Mouse (Mus musculus): ENCODE results near the gene Rbm18. TPM values are rescaled to one million over a fixed set of nuclear protein-coding genes. Genes with fewer than 3 reads are reported as not detected.
"Not testable (repeated sequence)": the region's sequence is repeated elsewhere in the genome, so short reads cannot be mapped to it uniquely, and the experiment has no call there.

Gene Rbm18
- polyA plus RNA-seq (2014; fragmentation: Nextera tagmentation; extraction: Ambion mirVana), result 78.4 and 78.7 TPM in 2 replicates

- peak within 1 kb of the TSS; percentile 82 for H3K4me2 ChIP-seq (replicated peaks; ENCODE audit: low read depth, low read length)
- peaks cover 10% of the 10 kb centered on the region for H3K4me1 ChIP-seq (ENCODE audit: control insufficient read depth, insufficient read depth, low read length)
- peak within 1 kb of the TSS; percentile 85 for H3K27ac ChIP-seq (ENCODE audit: low read length)
- WGBS, result under 1% methylated on average over 47 of the region's 50 CpGs
- peak; percentile 96 for ATAC-seq (ENCODE audit: insufficient number of reproducible peaks, insufficient read depth, low FRiP score, low read depth)
- no peaks in the 10 kb centered on the region for H3K9me3 ChIP-seq (ENCODE audit: control insufficient read depth, low read depth, low read length)
- peak within 1 kb of the TSS; percentile 84 for H3K4me3 ChIP-seq (ENCODE audit: low read depth, low read length)
- peak within 1 kb of the TSS; percentile 78 for H3K9ac ChIP-seq (replicated peaks; ENCODE audit: low read depth, low read length)
- no peaks in the 10 kb centered on the region for H3K27me3 ChIP-seq (ENCODE audit: control insufficient read depth, insufficient read depth, low read length)
- peaks cover 28% of the 10 kb centered on the region; the same call in 1 of the 2 replicates for H3K36me3 ChIP-seq (ENCODE audit: control insufficient read depth, insufficient read depth, low read length)
These were observed at the start of gene Rbm18, which contains the start of gene Mrrf for GRCm38 (mm10) chr2:36136300-36136941. Gene Rbm18 (minus strand): TSS chr2:36136773. Gene Mrrf (plus strand): TSS chr2:36136389.

GRCm38 (mm10) chr2:36184876-36185275 is 48.3 kb upstream of the Rbm18 start:
- H3K4me2 ChIP-seq (replicated peaks; ENCODE audit: low read depth, low read length), result no peak overlapping the region
- peaks cover 3% of the 10 kb centered on the region; the same call in 1 of the 2 replicates for H3K36me3 ChIP-seq (ENCODE audit: control insufficient read depth, insufficient read depth, low read length)
- 27% methylated on average over 6 of the region's 6 CpGs for WGBS
- no peaks in the 10 kb centered on the region for H3K27me3 ChIP-seq (ENCODE audit: control insufficient read depth, insufficient read depth, low read length)
- peak overlapping the region; percentile 86 for H3K27ac ChIP-seq (ENCODE audit: low read length)
- H3K9ac ChIP-seq (replicated peaks; ENCODE audit: low read depth, low read length), result no peak overlapping the region
- H3K4me3 ChIP-seq (ENCODE audit: low read depth, low read length), result no peak overlapping the region
- H3K9me3 ChIP-seq (ENCODE audit: control insufficient read depth, low read depth, low read length), result no peaks in the 10 kb centered on the region
- peaks cover 3% of the 10 kb centered on the region; the same call in 1 of the 2 replicates for H3K4me1 ChIP-seq (ENCODE audit: control insufficient read depth, insufficient read depth, low read length)
- ATAC-seq (ENCODE audit: insufficient number of reproducible peaks, insufficient read depth, low FRiP score, low read depth), result no peak; the same call in 1 of the 2 replicates

- peak overlapping the region; percentile 86; the same call in 1 of the 2 replicates for H3K27ac ChIP-seq (ENCODE audit: low read length)
- H3K36me3 ChIP-seq (ENCODE audit: control insufficient read depth, insufficient read depth, low read length), result peaks cover 5% of the 10 kb centered on the region; the same call in 1 of the 2 replicates
- no peak overlapping the region for H3K4me2 ChIP-seq (replicated peaks; ENCODE audit: low read depth, low read length)
- no peak overlapping the region for H3K4me3 ChIP-seq (ENCODE audit: low read depth, low read length)
- H3K9ac ChIP-seq (replicated peaks; ENCODE audit: low read depth, low read length), result no peak overlapping the region
- WGBS, result 93% methylated on average over 2 of the region's 2 CpGs
- H3K27me3 ChIP-seq (ENCODE audit: control insufficient read depth, insufficient read depth, low read length), result no peaks in the 10 kb centered on the region
- peaks cover 3% of the 10 kb centered on the region; the same call in 1 of the 2 replicates for H3K4me1 ChIP-seq (ENCODE audit: control insufficient read depth, insufficient read depth, low read length)
- no peaks in the 10 kb centered on the region for H3K9me3 ChIP-seq (ENCODE audit: control insufficient read depth, low read depth, low read length)
- ATAC-seq (ENCODE audit: insufficient number of reproducible peaks, insufficient read depth, low FRiP score, low read depth), result no peak
These were observed 47.6 kb upstream of the Rbm18 start for GRCm38 (mm10) chr2:36184192-36184591.

- peaks cover 10% of the 10 kb centered on the region; the same call in 1 of the 2 replicates for H3K36me3 ChIP-seq (ENCODE audit: control insufficient read depth, insufficient read depth, low read length)
- H3K4me1 ChIP-seq (ENCODE audit: control insufficient read depth, insufficient read depth, low read length), result peaks cover 3% of the 10 kb centered on the region; the same call in 1 of the 2 replicates
- no peak overlapping the region for H3K4me3 ChIP-seq (ENCODE audit: low read depth, low read length)
- H3K27me3 ChIP-seq (ENCODE audit: control insufficient read depth, insufficient read depth, low read length), result no peaks in the 10 kb centered on the region
- H3K4me2 ChIP-seq (replicated peaks; ENCODE audit: low read depth, low read length), result no peak overlapping the region
- 50% methylated on average over 2 of the region's 2 CpGs for WGBS
- H3K9ac ChIP-seq (replicated peaks; ENCODE audit: low read depth, low read length), result no peak overlapping the region
- no peak for ATAC-seq (ENCODE audit: insufficient number of reproducible peaks, insufficient read depth, low FRiP score, low read depth)
- no peaks in the 10 kb centered on the region for H3K9me3 ChIP-seq (ENCODE audit: control insufficient read depth, low read depth, low read length)
- H3K27ac ChIP-seq (ENCODE audit: low read length), result no peak overlapping the region; the same call in 1 of the 2 replicates
These were observed 46.7 kb upstream of the Rbm18 start for GRCm38 (mm10) chr2:36183278-36183677.

GRCm38 (mm10) chr2:36181587-36182368 is 45.2 kb upstream of the Rbm18 start:
- H3K9me3 ChIP-seq (ENCODE audit: control insufficient read depth, low read depth, low read length); H3K27me3 ChIP-seq (ENCODE audit: control insufficient read depth, insufficient read depth, low read length); H3K4me1 ChIP-seq (ENCODE audit: control insufficient read depth, insufficient read depth, low read length); H3K4me2 ChIP-seq (replicated peaks; ENCODE audit: low read depth, low read length); H3K9ac ChIP-seq (replicated peaks; ENCODE audit: low read depth, low read length); H3K4me3 ChIP-seq (ENCODE audit: low read depth, low read length); H3K27ac ChIP-seq (ENCODE audit: low read length); ATAC-seq (ENCODE audit: insufficient number of reproducible peaks, insufficient read depth, low FRiP score, low read depth): not testable (repeated sequence)
- peaks cover 13% of the 10 kb centered on the region; the same call in 1 of the 2 replicates for H3K36me3 ChIP-seq (ENCODE audit: control insufficient read depth, insufficient read depth, low read length)
- WGBS, result 80% methylated on average over 4 of the region's 4 CpGs

- no peak overlapping the region for H3K27ac ChIP-seq (ENCODE audit: low read length)
- no peak for ATAC-seq (ENCODE audit: insufficient number of reproducible peaks, insufficient read depth, low FRiP score, low read depth)
- H3K9me3 ChIP-seq (ENCODE audit: control insufficient read depth, low read depth, low read length), result no peaks in the 10 kb centered on the region
- H3K4me1 ChIP-seq (ENCODE audit: control insufficient read depth, insufficient read depth, low read length), result peaks cover 3% of the 10 kb centered on the region; the same call in 1 of the 2 replicates
- H3K36me3 ChIP-seq (ENCODE audit: control insufficient read depth, insufficient read depth, low read length), result peaks cover 13% of the 10 kb centered on the region; the same call in 1 of the 2 replicates
- H3K4me2 ChIP-seq (replicated peaks; ENCODE audit: low read depth, low read length), result no peak overlapping the region
- H3K4me3 ChIP-seq (ENCODE audit: low read depth, low read length), result no peak overlapping the region
- H3K9ac ChIP-seq (replicated peaks; ENCODE audit: low read depth, low read length), result no peak overlapping the region
- 56% methylated on average over 3 of the region's 3 CpGs for WGBS
- no peaks in the 10 kb centered on the region for H3K27me3 ChIP-seq (ENCODE audit: control insufficient read depth, insufficient read depth, low read length)
These were observed 42.9 kb upstream of the Rbm18 start for GRCm38 (mm10) chr2:36179487-36179886.

GRCm38 (mm10) chr2:36172574-36172973 is 36.0 kb upstream of the Rbm18 start:
- Histone ChIP-seq H3K27me3 (ENCODE audit: control insufficient read depth, insufficient read depth, low read length) (no peaks in the 10 kb centered on the region), H3K4me2 (replicated peaks; ENCODE audit: low read depth, low read length) (no peak overlapping the region), H3K27ac (ENCODE audit: low read length) (no peak overlapping the region), H3K4me3 (ENCODE audit: low read depth, low read length) (no peak overlapping the region), H3K4me1 (ENCODE audit: control insufficient read depth, insufficient read depth, low read length) (no peaks in the 10 kb centered on the region; the same call in 1 of the 2 replicates), H3K9me3 (ENCODE audit: control insufficient read depth, low read depth, low read length) (no peaks in the 10 kb centered on the region), H3K9ac (replicated peaks; ENCODE audit: low read depth, low read length) (no peak overlapping the region), H3K36me3 (ENCODE audit: control insufficient read depth, insufficient read depth, low read length) (peaks cover 3% of the 10 kb centered on the region; the same call in 1 of the 2 replicates)
- ATAC-seq (ENCODE audit: insufficient number of reproducible peaks, insufficient read depth, low FRiP score, low read depth), result no peak
- 84% methylated on average over 3 of the region's 3 CpGs for WGBS

GRCm38 (mm10) chr2:36172136-36172535 is 35.6 kb upstream of the Rbm18 start:
- Histone ChIP-seq H3K27me3 (ENCODE audit: control insufficient read depth, insufficient read depth, low read length) (no peaks in the 10 kb centered on the region), H3K4me2 (replicated peaks; ENCODE audit: low read depth, low read length) (no peak overlapping the region), H3K4me1 (ENCODE audit: control insufficient read depth, insufficient read depth, low read length) (no peaks in the 10 kb centered on the region; the same call in 1 of the 2 replicates), H3K36me3 (ENCODE audit: control insufficient read depth, insufficient read depth, low read length) (no peaks in the 10 kb centered on the region; the same call in 1 of the 2 replicates), H3K4me3 (ENCODE audit: low read depth, low read length) (no peak overlapping the region), H3K9ac (replicated peaks; ENCODE audit: low read depth, low read length) (no peak overlapping the region), H3K27ac (ENCODE audit: low read length) (no peak overlapping the region), H3K9me3 (ENCODE audit: control insufficient read depth, low read depth, low read length) (no peaks in the 10 kb centered on the region)
- WGBS, result 52% methylated on average over 4 of the region's 4 CpGs
- no peak for ATAC-seq (ENCODE audit: insufficient number of reproducible peaks, insufficient read depth, low FRiP score, low read depth)
